Mouse (Mus musculus) megakaryocyte-erythroid progenitor cell, adult 5-6 weeks (primary cell): Measurements from ENCODE around the gene Terf2. TPM values are rescaled to one million over a fixed set of nuclear protein-coding genes. Genes with fewer than 3 reads are reported as not detected.
A peak's percentile ranks its signal among the peaks of the same experiment; 100 is the strongest.

Experiments
- ATAC-seq: replicated peaks from 2 replicates; pipeline ENCODE4 v1.8.0; 2016; ENCODE audit warnings: mild to moderate bottlenecking, inconsistent platforms; ENCODE audit not compliant: severe bottlenecking, poor library complexity, low FRiP score, low TSS enrichment
- total RNA-seq, 2 experiments: library from RNA; stranded (forward) in 1 of 2; stranded (reverse) in 1 of 2; fragments of 200-1000, 215-1000 nt in 1 of 2; fragments of >200 nt in 1 of 2; fragmentation: Nextera tagmentation in 1 of 2; gene quantifications; 2 replicates each; pipeline ENCODE4 v1.2.3; 2014 to 2017

Terf2 gene
- total RNA-seq (2014; fragmentation: Nextera tagmentation): 48.8 and 52.7 TPM in 2 replicates
- total RNA-seq (2017): 25.6 and 39.7 TPM in 2 replicates

DNA sequence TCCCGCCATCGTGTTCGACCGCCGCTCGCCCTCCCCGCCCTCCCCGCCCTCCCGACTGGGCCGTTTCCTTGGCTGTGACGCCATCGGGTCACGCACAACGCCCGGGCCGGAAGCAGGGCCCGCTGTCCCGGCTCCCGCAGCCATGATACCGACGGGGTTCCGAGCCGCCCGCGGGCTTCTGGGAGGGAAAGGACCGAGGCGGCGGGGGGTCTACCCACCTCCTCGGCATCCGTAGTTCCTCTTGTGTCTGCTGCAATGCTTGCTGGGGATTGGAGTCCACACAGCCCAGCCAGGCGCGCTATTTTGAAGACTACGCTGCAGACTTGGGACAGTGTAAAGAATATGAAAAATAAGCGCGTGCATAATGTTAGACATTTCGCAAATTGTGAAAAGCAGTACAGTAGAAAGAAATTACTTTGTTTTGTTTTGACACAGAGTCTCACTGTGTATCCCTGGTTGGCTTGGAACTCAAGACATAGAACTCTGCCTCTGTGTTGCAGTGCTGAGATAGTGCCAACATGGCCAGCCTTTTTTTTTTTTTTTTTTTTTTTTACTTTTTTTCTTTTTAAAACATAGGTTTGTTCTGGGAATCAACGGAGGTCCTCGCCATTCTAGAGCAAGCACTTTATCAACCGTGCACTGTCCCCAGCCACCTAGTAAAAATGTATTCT, at the start of gene Terf2:
Gene Terf2, minus strand, starts transcription at position 182 of the 671 bp plus-strand sequence.
- ATAC-seq: peak; percentile 90

DNA sequence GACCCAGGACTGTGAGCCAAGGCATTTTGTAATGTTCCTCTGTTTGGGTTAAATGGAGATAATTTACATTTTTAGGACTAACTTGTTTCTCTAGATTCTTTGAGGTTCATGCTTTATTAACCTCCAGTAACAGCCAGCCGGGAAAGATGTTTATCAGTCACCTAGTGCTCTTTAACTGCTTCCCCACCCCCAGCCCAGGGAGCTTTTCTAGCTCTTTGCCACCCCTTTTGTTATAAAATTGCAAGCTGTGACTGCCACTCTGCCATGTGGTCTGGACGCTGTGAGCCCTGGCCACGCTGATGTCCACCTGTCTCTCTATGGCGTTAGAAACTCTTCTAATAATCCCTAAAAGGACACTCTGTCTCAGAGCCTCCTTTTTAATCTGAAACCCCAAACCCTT, 47.2 kb upstream of the Terf2 start:
- no peak for ATAC-seq

DNA sequence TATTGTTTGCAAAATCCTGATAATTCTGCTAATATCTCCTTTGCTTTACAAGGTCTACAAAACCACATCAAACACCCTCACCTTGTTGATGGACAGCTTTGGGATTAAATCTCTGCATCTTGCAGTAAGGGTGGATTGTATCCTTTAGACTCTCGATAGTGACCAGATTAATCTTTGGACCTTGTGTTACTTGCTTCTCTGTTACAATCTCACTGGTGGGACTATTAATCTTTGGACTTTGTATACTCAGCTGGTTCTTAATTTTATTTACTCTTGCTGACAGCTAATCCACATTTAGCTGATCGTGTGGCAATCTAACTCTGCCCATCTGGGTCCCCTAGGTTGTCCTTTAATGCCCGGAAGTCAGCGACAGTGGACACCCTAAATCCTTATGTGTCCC, 46.2 kb upstream of the Terf2 start:
- no peak for ATAC-seq

DNA sequence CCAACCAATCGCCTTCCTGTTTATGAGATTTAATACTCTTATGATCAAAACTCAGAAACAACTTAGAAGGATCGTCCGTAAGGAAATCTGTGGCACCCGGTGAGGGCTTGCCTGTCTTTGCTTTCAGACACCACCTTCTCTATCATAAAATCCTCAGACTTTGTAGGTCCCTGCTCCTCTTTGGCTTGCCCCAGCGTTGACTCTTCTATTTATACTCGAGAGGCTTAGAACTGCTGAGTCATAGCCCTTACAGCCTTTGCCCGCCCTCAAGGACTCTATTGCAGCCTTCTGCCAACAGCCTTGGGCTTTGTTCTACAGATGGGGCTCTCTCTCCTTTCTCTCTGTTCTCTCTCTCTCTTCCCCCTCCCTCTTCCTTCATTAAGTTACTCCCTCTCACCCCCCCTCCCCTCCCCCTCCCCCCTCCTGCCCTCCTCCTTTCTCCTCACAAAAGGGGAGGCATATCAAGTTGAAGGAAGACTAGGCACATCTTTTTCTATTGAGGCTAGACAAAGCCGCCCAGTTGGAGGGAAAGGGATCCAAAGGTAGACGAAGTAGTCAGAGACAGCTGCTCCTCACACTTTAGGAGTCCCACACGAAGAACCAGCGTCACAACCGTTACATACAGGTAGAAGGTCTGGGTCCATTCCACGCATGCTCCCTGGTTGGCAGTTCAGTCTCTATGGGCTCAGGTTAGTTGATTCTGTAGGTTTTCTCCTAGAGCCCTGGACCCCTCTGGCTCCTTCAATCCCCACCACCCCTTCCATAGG, 43.5 kb upstream of the Terf2 start:
- ATAC-seq: peak; percentile 98

DNA sequence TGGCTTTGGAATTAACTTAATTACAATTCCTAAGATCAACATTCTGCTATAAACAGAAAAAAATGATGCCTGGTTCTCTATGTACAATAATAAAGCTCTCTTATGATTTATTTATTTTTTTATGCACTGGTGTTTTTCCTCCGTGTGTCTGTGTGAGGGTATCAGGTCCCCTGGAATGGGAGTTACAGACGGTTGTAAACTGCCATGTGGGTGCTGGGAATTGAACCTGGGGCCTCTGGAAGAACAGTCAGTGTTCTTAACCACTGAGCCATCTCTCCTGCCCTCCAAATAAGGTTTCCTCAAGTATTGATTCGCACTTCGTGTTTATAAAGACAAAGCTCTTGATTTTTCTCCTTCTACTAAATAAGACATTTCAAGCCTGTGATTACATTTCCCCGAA, 42.0 kb upstream of the Terf2 start:
- no peak for ATAC-seq

DNA sequence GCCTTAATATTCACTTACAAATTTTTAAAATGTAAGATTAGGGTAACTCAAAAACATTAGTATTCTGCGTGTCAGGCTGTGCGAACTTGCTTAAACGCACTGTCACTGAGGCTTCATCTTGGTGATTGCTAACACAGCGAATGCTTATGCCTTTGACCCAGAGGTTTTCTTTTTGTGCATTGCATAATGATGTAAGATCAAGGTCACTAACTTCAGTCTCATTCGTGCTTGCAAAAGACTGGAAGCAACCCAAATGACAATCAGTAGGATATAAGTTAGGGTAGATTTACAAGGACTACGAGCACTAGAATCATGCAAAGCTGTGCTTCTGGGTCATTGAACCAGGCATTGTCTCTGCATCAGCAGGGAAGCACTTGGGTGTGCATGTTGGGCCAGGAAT, 41.2 kb upstream of the Terf2 start:
- ATAC-seq: no peak

DNA sequence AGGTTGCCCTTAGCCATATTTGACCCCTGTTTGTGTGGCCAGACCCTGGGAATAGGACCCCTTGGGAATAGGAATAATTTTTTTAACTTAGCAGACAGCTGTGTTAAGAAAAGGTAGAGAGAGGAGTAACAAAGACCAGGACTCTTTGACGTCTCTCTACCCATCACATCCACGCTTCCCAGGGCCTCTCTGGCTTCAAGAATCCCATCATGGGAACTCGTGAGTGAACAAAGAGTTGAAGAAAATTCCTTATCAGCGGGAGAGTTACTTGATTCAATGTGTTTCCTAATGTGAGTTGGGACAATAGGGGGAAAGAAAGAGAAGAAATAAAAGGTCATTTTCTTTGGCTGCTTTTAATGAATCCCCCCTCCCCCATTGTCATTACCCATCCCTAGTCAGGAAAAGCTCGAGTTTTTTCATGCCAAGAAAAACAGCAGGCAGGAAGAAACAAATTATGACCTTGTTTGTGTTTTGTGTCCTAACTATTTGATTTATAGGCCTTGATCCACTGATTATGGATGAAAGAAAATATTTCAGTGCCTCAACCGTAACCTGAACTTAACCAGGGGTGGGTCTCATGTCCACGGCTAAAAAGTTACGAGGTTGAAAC, 39.8 kb upstream of the Terf2 start:
- ATAC-seq: no peak

DNA sequence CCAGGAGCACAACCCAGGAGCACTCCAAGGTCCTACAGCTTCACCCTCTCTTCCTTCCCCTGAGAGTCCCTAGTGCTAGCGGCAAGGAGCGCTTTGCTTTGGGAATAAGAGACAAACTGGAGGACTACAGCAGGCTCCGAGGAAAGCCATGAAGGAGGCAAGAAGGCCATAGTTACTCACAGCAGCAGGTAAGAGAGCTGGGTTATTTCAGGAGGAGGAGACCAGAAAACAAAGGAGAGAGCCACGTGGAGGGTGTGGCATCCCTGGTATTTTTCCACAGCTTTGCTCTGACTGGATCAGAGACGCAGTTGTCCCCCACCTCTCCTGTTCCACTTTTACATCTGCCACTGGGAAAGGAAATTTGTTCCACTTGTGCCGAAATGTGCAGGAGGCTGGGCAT, 37.5 kb upstream of the Terf2 start:
- ATAC-seq: no peak

DNA sequence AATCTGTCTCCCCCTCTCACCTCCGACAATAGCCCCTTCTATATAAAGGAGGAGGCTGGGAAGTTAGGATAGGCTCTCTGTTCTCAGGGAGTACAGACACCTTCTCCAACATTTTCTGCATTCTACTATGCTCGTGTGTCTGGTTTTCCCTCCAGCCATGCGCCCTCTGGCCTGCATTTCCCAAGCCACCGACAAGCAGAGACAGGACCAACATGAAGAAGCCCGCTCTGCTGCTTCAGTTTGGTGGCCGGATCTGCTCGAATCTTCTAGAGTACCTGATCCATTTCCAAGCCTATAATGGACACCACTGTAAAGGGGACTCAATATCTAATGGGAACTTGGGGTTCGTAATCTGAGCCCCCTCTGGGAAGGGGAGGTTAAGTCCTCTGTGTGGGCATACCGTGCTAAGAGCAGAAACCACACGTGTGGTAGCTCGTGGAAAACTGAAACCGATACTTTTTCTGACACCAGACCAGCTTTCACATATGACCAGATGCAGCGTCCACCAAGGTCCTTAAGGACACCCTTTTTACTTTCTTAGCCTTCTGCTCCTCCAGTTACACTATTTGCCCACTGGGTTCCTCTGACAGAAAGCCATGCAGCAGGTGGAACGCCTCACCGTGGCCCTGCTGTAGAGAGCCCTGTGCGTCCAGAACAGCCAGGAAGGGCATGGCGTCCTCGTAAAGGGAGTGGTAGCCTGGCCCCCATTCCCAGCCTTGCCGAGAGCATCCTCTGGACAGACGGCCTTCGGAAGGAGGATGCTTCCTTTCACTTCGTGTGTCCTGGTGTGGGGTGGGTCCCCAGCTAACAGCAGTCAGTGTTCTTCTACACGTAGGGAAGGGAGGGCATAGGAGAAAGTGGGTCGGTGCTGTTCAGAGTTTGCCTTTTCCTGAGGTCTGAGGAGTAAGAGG, 36.5 kb upstream of the Terf2 start:
- no peak for ATAC-seq

DNA sequence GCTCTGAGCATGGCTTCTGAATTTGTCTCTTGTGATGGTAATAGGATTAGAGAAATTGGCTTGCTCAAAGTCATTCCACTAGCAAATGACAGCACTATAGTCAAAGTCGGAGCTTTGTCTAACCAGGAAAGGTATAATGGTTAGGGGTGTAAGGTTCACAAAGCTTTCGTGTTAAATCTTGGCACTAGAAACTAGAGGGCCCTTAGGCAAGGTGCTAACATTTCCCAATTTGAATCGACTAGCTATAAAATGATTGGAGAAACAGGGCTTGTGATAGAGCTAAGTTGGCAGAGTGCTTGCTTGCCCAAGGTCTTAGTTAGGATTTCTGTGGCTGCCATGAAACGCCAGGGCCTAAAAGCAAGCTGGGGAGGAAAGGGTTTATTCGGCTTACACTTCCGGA, 33.7 kb upstream of the Terf2 start:
- no peak for ATAC-seq

DNA sequence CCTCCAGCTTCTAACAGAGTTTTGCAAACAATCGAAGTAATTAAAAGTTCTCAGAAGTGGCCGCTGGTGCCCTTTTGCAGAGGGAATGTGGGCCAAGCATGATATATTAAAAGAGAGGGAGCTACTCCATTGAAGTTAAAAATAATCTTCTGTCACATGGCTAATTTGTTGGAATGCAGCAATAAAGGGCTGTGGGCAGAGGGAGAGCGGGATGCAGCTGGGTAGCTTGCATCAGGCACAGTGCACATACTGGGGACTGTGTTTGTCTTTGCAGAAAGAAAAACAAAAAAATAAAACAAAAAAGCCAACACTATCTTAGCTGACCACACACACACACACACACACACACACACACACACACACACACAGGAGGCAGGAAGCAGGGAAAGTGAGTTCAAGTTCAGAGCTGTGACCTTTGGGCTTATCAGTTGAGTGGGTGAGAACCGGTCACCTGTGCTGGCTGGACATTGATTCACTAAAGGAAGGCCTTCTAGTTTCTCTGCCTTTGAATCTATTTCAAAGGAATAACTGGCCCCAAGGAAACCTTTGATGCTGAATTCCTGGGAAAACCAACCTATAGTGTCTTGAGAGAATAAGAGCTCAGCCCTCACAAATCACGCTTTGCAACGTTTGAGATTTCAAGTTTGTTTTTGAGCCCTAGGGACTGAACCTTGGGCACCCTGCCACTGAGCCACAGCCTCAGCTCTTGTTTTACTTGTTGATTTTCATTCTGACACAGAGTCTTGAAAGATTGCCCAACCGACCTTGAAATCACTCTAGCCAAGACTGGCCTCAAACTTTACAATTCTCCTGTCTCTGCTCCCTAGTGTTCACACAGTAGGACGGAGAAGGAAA, 33.1 kb upstream of the Terf2 start:
- no peak for ATAC-seq

DNA sequence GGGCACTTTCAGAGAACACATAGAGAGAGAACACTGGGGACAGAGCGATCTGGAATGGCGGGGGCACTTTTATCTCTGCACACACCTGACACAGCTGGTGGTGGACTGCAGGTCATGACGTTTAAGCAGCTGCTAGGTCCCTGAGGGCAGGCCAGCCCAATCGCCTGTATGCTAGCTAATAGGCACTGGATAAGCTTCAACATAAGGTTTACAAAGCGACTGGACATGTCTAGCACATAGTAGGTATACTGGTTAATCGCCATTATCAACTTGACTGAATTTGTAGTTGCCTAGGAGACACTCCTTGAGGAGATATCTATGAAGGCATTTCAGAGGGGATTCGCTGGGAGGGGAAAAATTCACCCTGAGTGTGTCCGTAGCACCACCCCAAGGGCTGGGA, 28.0 kb upstream of the Terf2 start:
- no peak for ATAC-seq

DNA sequence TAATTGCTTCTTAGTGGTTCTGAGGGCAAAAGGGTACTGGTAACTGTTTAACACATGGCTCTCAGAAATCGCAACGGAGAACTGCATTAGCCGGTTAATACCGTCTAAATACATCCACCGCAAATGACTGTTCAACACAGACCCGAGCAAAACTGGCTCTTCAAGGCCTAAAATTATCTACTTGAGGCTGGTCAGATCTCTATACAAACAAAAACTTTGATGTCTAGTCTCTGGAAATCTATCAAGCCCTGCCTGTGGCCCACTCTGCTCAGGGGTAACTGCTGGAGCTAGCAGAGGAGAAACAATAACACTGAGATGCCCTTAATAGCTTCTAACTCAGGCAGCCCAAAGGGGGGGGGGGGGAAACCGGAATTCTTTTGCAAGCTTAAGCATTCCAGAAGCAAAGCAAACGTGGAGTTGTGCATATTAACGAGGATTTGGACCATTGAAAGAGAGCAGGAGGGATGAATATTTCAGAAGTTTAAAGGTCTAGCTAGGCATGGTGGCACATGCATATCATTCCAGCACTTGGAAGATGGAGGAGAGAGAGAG, 26.8 kb upstream of the Terf2 start:
- ATAC-seq: no peak

DNA sequence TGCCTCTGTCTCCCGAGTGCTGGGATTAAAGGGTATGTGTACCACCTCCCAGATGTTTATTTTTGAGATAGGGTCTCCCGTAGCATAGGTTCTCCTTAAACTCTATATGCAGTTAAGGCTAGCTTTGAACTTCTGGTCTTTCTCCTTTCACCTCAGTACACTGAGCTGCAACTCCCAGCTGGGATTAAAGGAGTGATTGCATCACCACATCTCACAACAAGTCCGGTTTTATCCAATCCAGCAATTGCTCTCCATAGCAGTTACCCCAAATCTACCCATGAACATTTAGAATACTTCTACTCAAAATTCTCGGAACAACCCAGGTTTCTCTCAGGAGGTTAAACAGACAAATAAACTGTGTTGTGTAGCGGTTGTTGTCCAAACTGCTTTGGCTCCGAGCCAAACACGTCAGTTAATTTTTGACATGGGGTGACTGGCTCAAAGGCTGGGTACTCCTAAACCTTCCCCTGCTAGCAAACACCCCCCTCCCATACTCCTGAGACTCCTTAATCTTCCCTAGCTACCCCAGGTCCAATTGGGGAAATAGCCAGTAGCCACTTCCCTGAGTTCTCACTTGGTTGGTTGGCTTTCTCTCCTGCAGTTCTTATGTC, 25.4 kb upstream of the Terf2 start:
- no peak for ATAC-seq

DNA sequence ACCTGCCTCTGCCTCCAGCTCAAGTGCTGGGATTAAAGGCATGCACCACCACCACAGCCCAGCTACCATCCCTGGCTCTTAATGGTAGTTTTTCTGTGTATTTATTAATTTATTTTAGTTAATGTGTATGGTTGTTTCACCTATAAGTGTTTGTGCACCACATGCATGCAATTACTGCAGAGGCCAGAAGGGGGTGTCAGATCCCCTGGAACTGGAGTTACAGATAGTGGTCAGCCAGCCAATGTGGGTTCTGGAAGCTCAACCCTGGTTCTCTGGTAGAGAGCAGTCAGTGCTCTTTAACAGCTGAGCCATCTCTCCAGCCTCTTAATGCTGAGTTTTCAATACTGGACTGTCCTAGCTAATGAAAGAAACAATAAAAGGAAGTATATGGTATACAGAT, 24.5 kb upstream of the Terf2 start:
- no peak for ATAC-seq

DNA sequence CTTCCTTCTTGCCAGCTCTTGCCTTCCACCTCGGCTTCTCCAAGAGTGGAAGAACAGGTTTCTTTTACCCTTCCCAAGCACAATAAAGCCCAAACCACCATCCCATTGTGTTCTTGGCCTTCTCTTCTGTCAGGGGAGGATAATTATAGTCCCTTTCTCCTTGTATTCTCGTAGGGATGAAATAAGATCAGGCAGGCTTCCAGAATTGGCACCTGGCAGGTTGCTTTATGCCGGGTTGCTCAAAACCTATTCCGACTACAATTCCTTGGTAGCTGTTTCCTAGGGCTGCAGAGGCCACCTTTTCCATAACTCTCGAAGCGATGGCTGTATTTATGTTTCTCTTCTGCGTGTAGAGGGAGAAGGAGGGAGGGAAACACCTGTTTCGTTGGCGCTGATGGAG, 23.1 kb upstream of the Terf2 start:
- ATAC-seq: no peak

DNA sequence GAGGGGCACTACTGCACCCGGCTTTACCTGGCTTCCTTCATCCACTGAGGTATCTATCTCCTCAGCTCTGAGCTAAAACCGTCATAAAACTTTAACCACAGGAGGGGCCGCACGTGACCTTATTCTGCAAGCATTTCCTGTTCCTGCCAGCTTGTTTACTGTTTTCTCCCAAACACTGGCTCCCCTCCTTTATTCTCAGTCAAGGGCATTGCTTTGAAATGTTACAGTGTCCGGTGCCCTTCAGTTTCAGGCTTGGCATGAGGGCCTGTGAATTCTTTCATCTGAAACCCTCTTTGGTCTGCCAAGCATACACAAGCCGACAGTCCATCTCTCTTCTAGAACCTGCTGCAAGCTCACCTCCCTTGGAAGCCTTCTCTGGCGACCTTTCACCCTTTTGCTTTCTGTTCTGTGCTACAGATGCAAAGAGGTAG, 22.5 kb upstream of the Terf2 start:
- no peak for ATAC-seq

DNA sequence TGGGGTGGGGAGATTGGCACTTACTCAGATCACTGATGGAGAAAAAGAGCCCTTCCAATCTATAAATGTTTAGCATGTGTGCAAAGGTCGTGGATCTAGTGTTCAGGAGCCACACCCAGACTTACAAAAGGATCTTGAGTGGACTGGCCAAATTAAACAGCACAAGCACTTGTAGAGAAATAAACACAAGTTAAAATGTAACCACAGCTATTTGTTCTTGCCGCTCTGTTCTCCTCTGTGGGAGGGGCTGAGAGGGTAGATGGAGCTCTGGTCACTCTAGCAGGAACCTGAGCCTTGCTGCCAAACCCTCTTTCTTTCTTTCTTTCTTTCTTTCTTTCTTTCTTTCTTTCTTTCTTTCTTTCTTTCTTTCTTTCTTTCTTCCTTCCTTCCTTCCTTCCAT, 20.7 kb upstream of the Terf2 start:
- ATAC-seq: no peak
